Mouse (Mus musculus): ENCODE results near the gene Tspo. TPM values are rescaled to one million over a fixed set of nuclear protein-coding genes. Genes with fewer than 3 reads are reported as not detected.

Tspo gene
- polyA plus RNA-seq, 1 experiment from 2014 or later, result 10.1 TPM

- no peak overlapping the region for H3K27ac ChIP-seq (ENCODE audit: low read length)
- no peak overlapping the region for H3K4me2 ChIP-seq (ENCODE audit: low read length)
- no peak overlapping the region for H3K4me3 ChIP-seq (replicated peaks; ENCODE audit: low read length)
- 96% methylated on average over 4 of the region's 4 CpGs for WGBS
- no peaks in the 10 kb centered on the region for H3K9me3 ChIP-seq (ENCODE audit: control insufficient read depth, low read length)
- no peak overlapping the region for H3K9ac ChIP-seq (replicated peaks; ENCODE audit: low read depth, low read length)
- H3K36me3 ChIP-seq (ENCODE audit: control insufficient read depth, insufficient read depth), result peaks cover 20% of the 10 kb centered on the region
- no peak for ATAC-seq
- no peaks in the 10 kb centered on the region for H3K27me3 ChIP-seq (replicated peaks; ENCODE audit: control insufficient read depth, insufficient read depth, low read length)
- peaks cover 24% of the 10 kb centered on the region for H3K4me1 ChIP-seq (replicated peaks; ENCODE audit: control insufficient read depth, insufficient read depth, low read length)
These were observed 27.4 kb downstream of the Tspo start for GRCm38 (mm10) chr15:83590841-83591240.

DNA sequence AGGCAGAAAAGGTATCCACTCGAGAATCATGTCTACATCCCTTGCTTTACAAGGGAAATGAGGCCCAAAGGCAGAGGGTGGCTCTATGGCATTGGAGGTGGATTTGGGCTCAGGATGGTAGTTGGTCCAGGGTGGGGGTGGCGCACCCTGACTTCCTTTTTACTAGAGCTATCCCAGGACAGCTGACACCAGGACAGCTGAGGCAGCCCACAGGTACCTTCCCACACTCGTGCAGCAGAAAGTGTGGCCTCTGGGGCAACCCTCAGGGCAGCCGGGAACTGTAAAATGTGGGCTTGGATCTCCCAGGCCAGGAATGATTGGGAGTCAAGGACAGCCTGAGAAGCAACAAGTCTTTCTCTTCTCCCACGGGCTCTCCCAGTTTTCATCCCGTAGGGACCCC, 28.4 kb downstream of the Tspo start:
- no peak for ATAC-seq
- H3K4me1 ChIP-seq (replicated peaks; ENCODE audit: control insufficient read depth, insufficient read depth, low read length), result peaks cover 24% of the 10 kb centered on the region
- no peaks in the 10 kb centered on the region for H3K27me3 ChIP-seq (replicated peaks; ENCODE audit: control insufficient read depth, insufficient read depth, low read length)
- no peak overlapping the region for H3K9ac ChIP-seq (replicated peaks; ENCODE audit: low read depth, low read length)
- H3K4me3 ChIP-seq (replicated peaks; ENCODE audit: low read length), result no peak overlapping the region
- H3K27ac ChIP-seq (ENCODE audit: low read length), result no peak overlapping the region
- no peaks in the 10 kb centered on the region for H3K9me3 ChIP-seq (ENCODE audit: control insufficient read depth, low read length)
- H3K4me2 ChIP-seq (ENCODE audit: low read length), result no peak overlapping the region
- WGBS, result 87% methylated on average over 6 of the region's 6 CpGs
- peaks cover 10% of the 10 kb centered on the region for H3K36me3 ChIP-seq (ENCODE audit: control insufficient read depth, insufficient read depth)

- H3K4me2 ChIP-seq (ENCODE audit: low read length), result no peak overlapping the region
- no peak overlapping the region for H3K9ac ChIP-seq (replicated peaks; ENCODE audit: low read depth, low read length)
- WGBS, result 84% methylated on average over 8 of the region's 8 CpGs
- H3K27me3 ChIP-seq (replicated peaks; ENCODE audit: control insufficient read depth, insufficient read depth, low read length), result no peaks in the 10 kb centered on the region
- H3K9me3 ChIP-seq (ENCODE audit: control insufficient read depth, low read length), result no peaks in the 10 kb centered on the region
- peaks cover 24% of the 10 kb centered on the region for H3K4me1 ChIP-seq (replicated peaks; ENCODE audit: control insufficient read depth, insufficient read depth, low read length)
- no peak overlapping the region for H3K27ac ChIP-seq (ENCODE audit: low read length)
- no peak overlapping the region for H3K4me3 ChIP-seq (replicated peaks; ENCODE audit: low read length)
- ATAC-seq, result no peak
- H3K36me3 ChIP-seq (ENCODE audit: control insufficient read depth, insufficient read depth), result 0 out of 2 replicates have a peak, but pooled peaks cover 4% of the 10 kb centered on the region
These were observed 29.1 kb downstream of the Tspo start for GRCm38 (mm10) chr15:83592260-83593188.

- H3K9ac ChIP-seq (replicated peaks; ENCODE audit: low read depth, low read length), result peak overlapping the region; percentile 79
These were observed 29.8 kb downstream of the Tspo start for GRCm38 (mm10) chr15:83593189-83593585.

GRCm38 (mm10) chr15:83593702-83594512, 30.5 kb downstream of the Tspo start:
- Histone ChIP-seq H3K27me3 (replicated peaks; ENCODE audit: control insufficient read depth, insufficient read depth, low read length) (no peaks in the 10 kb centered on the region), H3K9ac (replicated peaks; ENCODE audit: low read depth, low read length) (peak overlapping the region; percentile 79), H3K4me2 (ENCODE audit: low read length) (peak overlapping the region; percentile 75), H3K4me3 (replicated peaks; ENCODE audit: low read length) (peak overlapping the region; percentile 69), H3K27ac (ENCODE audit: low read length) (no peak overlapping the region), H3K36me3 (ENCODE audit: control insufficient read depth, insufficient read depth) (no peaks in the 10 kb centered on the region), H3K9me3 (ENCODE audit: control insufficient read depth, low read length) (no peaks in the 10 kb centered on the region), H3K4me1 (replicated peaks; ENCODE audit: control insufficient read depth, insufficient read depth, low read length) (peaks cover 24% of the 10 kb centered on the region)
- peak; percentile 24; the same call in 1 of the 2 replicates for ATAC-seq
- 10% methylated on average over 19 of the region's 19 CpGs for WGBS

More at GRCm38 (mm10) chr15:83593189-83593585, 29.8 kb downstream of the Tspo start:
- Histone ChIP-seq H3K36me3 (ENCODE audit: control insufficient read depth, insufficient read depth) (0 out of 2 replicates have a peak, but pooled peaks cover 3% of the 10 kb centered on the region), H3K4me2 (ENCODE audit: low read length) (peak overlapping the region; percentile 75), H3K27me3 (replicated peaks; ENCODE audit: control insufficient read depth, insufficient read depth, low read length) (no peaks in the 10 kb centered on the region), H3K4me1 (replicated peaks; ENCODE audit: control insufficient read depth, insufficient read depth, low read length) (peaks cover 24% of the 10 kb centered on the region), H3K27ac (ENCODE audit: low read length) (no peak overlapping the region), H3K4me3 (replicated peaks; ENCODE audit: low read length) (no peak overlapping the region; the same call in 1 of the 2 replicates), H3K9me3 (ENCODE audit: control insufficient read depth, low read length) (no peaks in the 10 kb centered on the region)
- no peak for ATAC-seq

DNA sequence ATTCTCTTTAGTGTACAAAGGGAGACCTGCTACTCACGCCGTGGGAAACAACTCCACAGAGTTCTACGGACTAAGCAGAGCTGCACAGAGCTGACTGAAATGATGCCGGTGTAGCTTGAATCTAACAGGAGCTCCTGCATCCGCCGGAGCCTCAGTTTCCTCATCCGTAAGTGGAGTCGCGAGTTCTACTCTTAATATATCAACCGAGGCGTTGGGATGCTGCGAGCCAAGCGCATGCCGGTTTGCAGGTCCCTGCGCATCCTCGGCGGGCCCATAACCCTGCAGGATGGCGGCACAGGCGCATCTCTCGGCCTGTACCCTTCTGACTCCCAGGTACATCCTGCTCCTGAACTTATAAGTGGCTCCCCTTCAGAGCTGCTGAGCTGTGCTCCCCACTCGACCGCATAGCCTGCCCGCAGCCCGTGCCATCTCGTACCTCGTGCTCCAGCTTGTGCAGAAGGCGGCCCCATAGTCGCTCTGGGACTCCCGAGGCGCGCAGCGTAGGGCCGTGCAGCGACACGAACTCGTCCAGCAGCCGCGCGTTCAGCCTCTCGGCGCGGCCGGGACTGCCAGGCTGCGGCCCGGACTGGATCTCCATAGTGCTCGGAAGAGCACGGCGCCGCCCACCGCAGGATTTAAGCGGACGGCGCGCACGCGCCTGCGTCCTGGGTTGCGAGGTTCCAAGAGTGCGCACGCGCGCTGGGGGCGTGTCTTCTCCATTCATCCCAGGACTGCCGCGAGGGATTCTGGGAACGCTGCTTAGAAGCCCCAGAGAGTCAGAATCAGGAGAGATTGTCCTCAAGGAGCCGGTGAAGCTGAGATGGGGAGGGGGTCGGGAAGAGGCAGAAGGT, 31.3 kb downstream of the Tspo start, which contains the start of gene Ttll12:
TSS of gene Ttll12 (minus strand) at position 645 of the 851 bp plus-strand sequence.
- peak within 1 kb of the TSS; percentile 69 for H3K4me3 ChIP-seq (replicated peaks; ENCODE audit: low read length)
- under 1% methylated on average over 68 of the region's 68 CpGs for WGBS
- H3K36me3 ChIP-seq (ENCODE audit: control insufficient read depth, insufficient read depth), result no peaks in the 10 kb centered on the region
- peak within 1 kb of the TSS; percentile 79 for H3K9ac ChIP-seq (replicated peaks; ENCODE audit: low read depth, low read length)
- ATAC-seq, result peak; percentile 97
- H3K27me3 ChIP-seq (replicated peaks; ENCODE audit: control insufficient read depth, insufficient read depth, low read length), result no peaks in the 10 kb centered on the region
- H3K27ac ChIP-seq (ENCODE audit: low read length), result peak within 1 kb of the TSS; percentile 41; the same call in 1 of the 2 replicates
- no peaks in the 10 kb centered on the region for H3K9me3 ChIP-seq (ENCODE audit: control insufficient read depth, low read length)
- H3K4me2 ChIP-seq (ENCODE audit: low read length), result peak within 1 kb of the TSS; percentile 75
- H3K4me1 ChIP-seq (replicated peaks; ENCODE audit: control insufficient read depth, insufficient read depth, low read length), result peaks cover 24% of the 10 kb centered on the region

DNA sequence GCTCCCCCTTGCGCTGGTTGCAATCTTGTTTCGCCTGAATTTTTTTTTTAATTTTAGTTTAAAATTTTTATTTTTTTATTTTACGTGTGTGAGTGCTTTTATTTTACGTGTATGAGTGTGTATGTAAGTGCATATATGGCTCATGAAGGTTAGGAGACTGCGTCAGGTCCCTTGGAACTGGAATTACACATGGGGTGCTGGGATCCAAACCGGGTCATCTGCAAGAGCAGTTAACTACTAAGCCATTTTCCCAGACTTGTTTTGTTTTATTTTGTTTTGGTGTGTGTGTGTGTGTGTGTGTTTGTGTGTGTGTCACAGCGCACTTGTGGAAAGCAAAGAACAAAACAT, 31.9 kb downstream of the Tspo start:
- Histone ChIP-seq H3K27ac (ENCODE audit: low read length) (0 out of 2 replicates have a peak overlapping the region, but pooled peaks have one; percentile 39), H3K4me2 (ENCODE audit: low read length) (peak overlapping the region; percentile 50), H3K4me3 (replicated peaks; ENCODE audit: low read length) (peak overlapping the region; percentile 69), H3K4me1 (replicated peaks; ENCODE audit: control insufficient read depth, insufficient read depth, low read length) (peaks cover 24% of the 10 kb centered on the region), H3K9me3 (ENCODE audit: control insufficient read depth, low read length) (no peaks in the 10 kb centered on the region), H3K27me3 (replicated peaks; ENCODE audit: control insufficient read depth, insufficient read depth, low read length) (no peaks in the 10 kb centered on the region), H3K9ac (replicated peaks; ENCODE audit: low read depth, low read length) (peak overlapping the region; percentile 47), H3K36me3 (ENCODE audit: control insufficient read depth, insufficient read depth) (no peaks in the 10 kb centered on the region)
- peak; percentile 34 for ATAC-seq
- 37% methylated on average over 7 of the region's 7 CpGs for WGBS

- no peak for ATAC-seq
- WGBS, result 92% methylated on average over 4 of the region's 4 CpGs
These were observed 33.4 kb downstream of the Tspo start for GRCm38 (mm10) chr15:83596833-83597232.

More at GRCm38 (mm10) chr15:83596833-83597232, 33.4 kb downstream of the Tspo start:
- Histone ChIP-seq H3K4me3 (replicated peaks; ENCODE audit: low read length) (no peak overlapping the region), H3K36me3 (ENCODE audit: control insufficient read depth, insufficient read depth) (no peaks in the 10 kb centered on the region), H3K27me3 (replicated peaks; ENCODE audit: control insufficient read depth, insufficient read depth, low read length) (no peaks in the 10 kb centered on the region), H3K4me2 (ENCODE audit: low read length) (no peak overlapping the region), H3K27ac (ENCODE audit: low read length) (no peak overlapping the region), H3K9me3 (ENCODE audit: control insufficient read depth, low read length) (no peaks in the 10 kb centered on the region), H3K4me1 (replicated peaks; ENCODE audit: control insufficient read depth, insufficient read depth, low read length) (peaks cover 22% of the 10 kb centered on the region), H3K9ac (replicated peaks; ENCODE audit: low read depth, low read length) (no peak overlapping the region)
